ENCODE assay signal across 13 mouse cellular contexts in the genomic region with DNA sequence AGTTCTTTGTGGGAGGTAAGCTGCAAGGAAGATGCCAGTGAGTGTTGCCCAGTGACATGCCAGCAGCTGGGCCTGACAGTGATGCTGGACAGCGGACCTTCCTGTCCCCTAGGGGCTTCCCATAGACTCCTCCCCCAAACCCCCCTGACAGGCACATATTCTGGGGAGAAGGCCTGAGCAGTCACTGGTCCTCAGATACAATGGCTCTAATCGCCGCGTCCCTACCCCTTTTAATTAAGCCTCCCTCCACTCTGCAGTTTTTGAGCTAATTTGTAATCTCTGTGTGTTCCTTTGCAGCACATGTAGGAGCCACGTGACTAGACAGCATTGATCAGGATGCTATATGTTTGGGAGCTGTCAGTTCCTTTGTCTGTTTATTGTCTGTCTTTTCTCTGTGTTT. TPM values are rescaled to one million over a fixed set of nuclear protein-coding genes. Genes with fewer than 3 reads are reported as not detected.
DNase-seq lines count a peak whose midpoint lies in the region; ATAC-seq lines count a peak whose summit lies in the region.
"Had no signal": no experiment of that assay in that cellular context is flagged by ENCODE, and none has a peak within 500 bp of the region (broad histone marks: within the 10 kb centered on the region; RNA-seq: fewer than 3 reads in every experiment).

No protein-coding gene starts in this region.

- intact Hi-C loops in heart, postnatal 10 days (cut with DNase I) = no loop called here

- ATAC-seq in hindbrain, embryonic 13.5 days (ENCODE audit: low FRiP score) = peak; percentile 79
- ATAC-seq: liver, embryonic 12.5 days had no signal

- 10% methylated on average over 5 of the region's 5 CpGs for WGBS in hindbrain, embryonic 13.5 days

- peak overlapping the region; percentile 56 for H3K9ac ChIP-seq in hindbrain, embryonic 13.5 days
- H3K9ac ChIP-seq: liver, embryonic 12.5 days had no signal

- H3K4me2 ChIP-seq in hindbrain, embryonic 13.5 days = peak overlapping the region; percentile 26; the same call in 1 of the 2 replicates
- H3K4me2 ChIP-seq: liver, embryonic 12.5 days had no signal

- DNase-seq in heart, adult 11 months = peak; percentile 90
- no peak for DNase-seq in heart, postnatal 10 days
- peak; percentile 52 for DNase-seq in embryo, embryonic 9.5 days (ENCODE audit: extremely low spot score)
- peak; percentile 59 for DNase-seq in neural tube, embryonic 10.5 days (ENCODE audit: extremely low spot score, low spot score)
- DNase-seq in right cerebral cortex, postnatal 4 days = no peak
- no peak for DNase-seq in adrenal gland, postnatal 36 days
- no peak for DNase-seq in spleen, postnatal 10 days (ENCODE audit: low spot score in 2 of 2)
- DNase-seq: adrenal gland, adult 8-10 months; heart, postnatal 14 days; lung, postnatal 4 days had no signal

- no peaks in the 10 kb centered on the region for H3K9me3 ChIP-seq in hindbrain, embryonic 13.5 days
- H3K9me3 ChIP-seq: liver, embryonic 12.5 days had no signal

- H3K27me3 ChIP-seq in hindbrain, embryonic 13.5 days = no peaks in the 10 kb centered on the region

- H3K4me1 ChIP-seq in hindbrain, embryonic 13.5 days (replicated peaks) = peaks cover 80% of the 10 kb centered on the region

- peak overlapping the region; percentile 91 for H3K27ac ChIP-seq in hindbrain, embryonic 13.5 days
- H3K27ac ChIP-seq: left cerebral cortex, adult 2 months had no signal

- H3K36me3 ChIP-seq in hindbrain, embryonic 13.5 days = no peaks in the 10 kb centered on the region
- H3K36me3 ChIP-seq: liver, embryonic 12.5 days had no signal

- H3K4me3 ChIP-seq in hindbrain, embryonic 13.5 days = no peak overlapping the region
- H3K4me3 ChIP-seq: left cerebral cortex, adult 2 months; liver, embryonic 12.5 days had no signal

RNA-seq across cellular contexts. Expression of gene Itsn1, which starts 41.6 kb away (rescaled TPM):
- 10 to 100 TPM; 41.0 to 41.2 TPM for total RNA-seq in heart, postnatal 10 days (2021)
- polyA plus RNA-seq in hindbrain, embryonic 13.5 days (2015; fragmentation: Nextera tagmentation; extraction: Ambion mirVana) = 54.8 and 55.2 TPM in 2 replicates
- total RNA-seq in adrenal gland, postnatal 36 days (2021) = 10 to 100 TPM; 33.6 to 49.3 TPM

RNA-seq across cellular contexts. Expression of gene Cryzl1, which starts 41.9 kb away (rescaled TPM):
- total RNA-seq in heart, postnatal 10 days (2021) = 10 to 100 TPM; 30.0 to 32.2 TPM
- polyA plus RNA-seq in hindbrain, embryonic 13.5 days (2015; fragmentation: Nextera tagmentation; extraction: Ambion mirVana) = 95.5 and 97.1 TPM in 2 replicates
- 10 to 100 TPM; 47.5 to 57.9 TPM for total RNA-seq in adrenal gland, postnatal 36 days (2021)

Comparison
In these comparisons a context has a peak if more than half of its experiments do, and no peak if none do; other contexts are left out.
1. DNase-seq: peak in heart, adult 11 months (single experiment), embryo, embryonic 9.5 days (single experiment) and neural tube, embryonic 10.5 days (single experiment); none in heart, postnatal 10 days (0 of 2), right cerebral cortex, postnatal 4 days (single experiment), adrenal gland, postnatal 36 days (0 of 2) and spleen, postnatal 10 days (0 of 2).